Comparison of ENCODE assay signal across 26 mouse cellular contexts in the genomic region with DNA sequence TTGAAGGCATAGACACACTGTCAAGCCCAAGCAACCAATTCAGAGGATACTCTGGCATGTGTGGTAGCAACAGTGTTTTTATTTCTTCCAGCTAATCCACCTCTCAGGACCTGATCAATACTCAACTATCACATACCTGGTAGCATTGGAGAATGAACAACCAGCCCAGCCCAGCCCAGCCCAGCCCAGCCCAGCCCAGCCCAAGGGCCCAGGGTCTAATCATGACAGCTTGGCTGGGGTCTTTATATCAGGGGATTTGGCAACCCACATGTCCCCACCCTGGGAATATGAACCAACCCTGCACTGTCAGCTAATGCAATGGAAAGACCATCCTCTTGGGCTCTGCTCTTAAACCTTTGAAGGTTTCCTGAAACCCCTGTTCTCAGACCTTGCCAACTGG.
"Had no signal": no experiment of that assay in that cellular context is flagged by ENCODE, and none has a peak within 500 bp of the region (broad histone marks: within the 10 kb centered on the region; RNA-seq: fewer than 3 reads in every experiment).

No protein-coding gene starts in this region.

- H3K4me1 ChIP-seq: heart, embryonic 10.5 days; heart, embryonic 12.5 days; hindbrain, embryonic 10.5 days; hindbrain, embryonic 12.5 days; limb, embryonic 12.5 days; liver, embryonic 13.5 days; liver, embryonic 15.5 days had no signal

- ATAC-seq: forebrain, embryonic 16.5 days; hindbrain, embryonic 16.5 days; inflammation-experienced regulatory T-cells, adult 6 months; liver, postnatal 0 days had no signal

- DNase-seq: gastrocnemius, adult 2 months; gastrocnemius, postnatal 10 days; gastrocnemius, postnatal 25 days; heart, postnatal 10 days; heart, postnatal 4 days; kidney, adult 18-20 months; kidney, postnatal 25 days; left cerebral cortex, postnatal 4 days; liver; liver, embryonic 13.5 days; liver, postnatal 0 days had no signal

- H3K36me3 ChIP-seq: heart, embryonic 10.5 days; heart, embryonic 12.5 days; hindbrain, embryonic 10.5 days; hindbrain, embryonic 12.5 days; kidney, embryonic 15.5 days; limb, embryonic 12.5 days; liver, embryonic 13.5 days; liver, embryonic 15.5 days had no signal

- H3K4me3 ChIP-seq: gastrocnemius, adult 2 months; heart, embryonic 10.5 days; heart, embryonic 12.5 days; hindbrain, embryonic 10.5 days; hindbrain, embryonic 12.5 days; kidney, embryonic 15.5 days; layer of hippocampus, adult 2 months; left cerebral cortex, adult 2 months; limb, embryonic 12.5 days; liver, embryonic 13.5 days; liver, embryonic 15.5 days had no signal

- H3K4me2 ChIP-seq: heart, embryonic 12.5 days; hindbrain, embryonic 12.5 days; hindbrain, embryonic 14.5 days; kidney, embryonic 15.5 days; limb, embryonic 12.5 days; liver, embryonic 11.5 days; liver, embryonic 13.5 days; liver, embryonic 15.5 days had no signal

- H3K9ac ChIP-seq: heart, embryonic 12.5 days; hindbrain, embryonic 12.5 days; hindbrain, embryonic 14.5 days; kidney, embryonic 15.5 days; limb, embryonic 12.5 days; liver, embryonic 13.5 days; liver, embryonic 15.5 days; liver, postnatal 0 days had no signal

- H3K27me3 ChIP-seq: heart, embryonic 12.5 days; hindbrain, embryonic 12.5 days; kidney, embryonic 15.5 days; limb, embryonic 12.5 days; liver, embryonic 13.5 days; liver, embryonic 15.5 days had no signal

- H3K27ac ChIP-seq: gastrocnemius, adult 2 months; heart, embryonic 10.5 days; hindbrain, embryonic 10.5 days; hindbrain, embryonic 12.5 days; hindbrain, embryonic 14.5 days; kidney, embryonic 15.5 days; kidney, postnatal 0 days; layer of hippocampus, adult 2 months; left cerebral cortex, adult 2 months; limb, embryonic 12.5 days; liver, embryonic 13.5 days; liver, embryonic 15.5 days had no signal

- H3K9me3 ChIP-seq: heart, embryonic 10.5 days; heart, embryonic 12.5 days; hindbrain, embryonic 10.5 days; hindbrain, embryonic 12.5 days; kidney, embryonic 15.5 days; limb, embryonic 12.5 days; liver, embryonic 13.5 days; liver, embryonic 15.5 days had no signal
